In genomic region chr7:43785286-43785685, GRCm38 (mm10) we compare ENCODE assay signal across 15 mouse cellular contexts. TPM values are rescaled to one million over a fixed set of nuclear protein-coding genes. Genes with fewer than 3 reads are reported as not detected.
DNase-seq lines count a peak whose midpoint lies in the region; ATAC-seq and TF ChIP-seq lines count a peak whose summit lies in the region.
"Had no signal": no experiment of that assay in that cellular context is flagged by ENCODE, and none has a peak within 500 bp of the region (broad histone marks: within the 10 kb centered on the region; RNA-seq: fewer than 3 reads in every experiment).

No protein-coding gene starts in this region.

- no peak for TF ChIP-seq EP300 in heart, adult 2 months (IDR thresholded peaks at IDR 0.05; ENCODE audit: insufficient read depth, low read depth, low read length)

- H3K9ac ChIP-seq in heart, adult 2 months (ENCODE audit: low read depth, low read length), result no peak overlapping the region
- no peak overlapping the region for H3K9ac ChIP-seq in lung, embryonic 14.5 days
- H3K9ac ChIP-seq: heart, embryonic 15.5 days; liver, embryonic 14.5 days had no signal

- H3K4me3 ChIP-seq in heart, adult 2 months, result no peak overlapping the region
- H3K4me3 ChIP-seq in lung, embryonic 14.5 days (ENCODE audit: low read depth, low read length), result no peak overlapping the region
- H3K4me3 ChIP-seq: heart, embryonic 15.5 days had no signal

- H3K36me3 ChIP-seq in heart, adult 2 months (ENCODE audit: control insufficient read depth, insufficient read depth, low read length), result no peaks in the 10 kb centered on the region
- H3K36me3 ChIP-seq in lung, embryonic 14.5 days (ENCODE audit: insufficient read depth), result no peaks in the 10 kb centered on the region
- H3K36me3 ChIP-seq: heart, embryonic 15.5 days had no signal

- WGBS in heart, adult 2 months, result 82% methylated on average over 1 of the region's 1 CpGs
- 81% methylated on average over 1 of the region's 1 CpGs for WGBS in lung, embryonic 14.5 days

- no peaks in the 10 kb centered on the region for H3K9me3 ChIP-seq in lung, embryonic 14.5 days (ENCODE audit: low read depth, low read length)
- H3K9me3 ChIP-seq: heart, embryonic 15.5 days had no signal

- DNase-seq in heart, adult 2 months, result no peak
- no peak for DNase-seq in heart, adult 18-20 months
- peak; percentile 44 for DNase-seq in lung, embryonic 14.5 days
- no peak for DNase-seq in lung, postnatal 14 days
- peak; percentile 72 for DNase-seq in adrenal gland, postnatal 14 days
- DNase-seq in cerebellum, postnatal 14 days, result no peak
- no peak for DNase-seq in spleen, adult 12 weeks (ENCODE audit: low spot score)
- DNase-seq: cerebellum, adult 2 months; thymus, postnatal 25 days had no signal

- intact Hi-C loops in heart, adult 2 months (cut with DNase I), result loop anchor here (10.0 kb wide), 1 partner anchor 210 kb away; the partner anchor contains the start of gene Zfp719

- H3K27ac ChIP-seq in heart, adult 2 months, result no peak overlapping the region
- H3K27ac ChIP-seq in lung, embryonic 14.5 days (ENCODE audit: low read depth), result no peak overlapping the region
- H3K27ac ChIP-seq: heart, embryonic 15.5 days; liver, embryonic 14.5 days had no signal

- TF ChIP-seq CTCF in heart, adult 2 months (IDR thresholded peaks at IDR 0.05), result peak; percentile 32
- peak; percentile 18; the same call in 1 of the 2 replicates for TF ChIP-seq CTCF in lung, embryonic 14.5 days (IDR thresholded peaks at IDR 0.05; ENCODE audit: low read depth)

- 0 out of 2 replicates have a peak, but pooled peaks cover under 1% of the 10 kb centered on the region for H3K4me1 ChIP-seq in heart, adult 2 months (ENCODE audit: control insufficient read depth, insufficient read depth, low read length)
- no peaks in the 10 kb centered on the region for H3K4me1 ChIP-seq in lung, embryonic 14.5 days (ENCODE audit: insufficient read depth)

- no peak for TF ChIP-seq POLR2A in heart, adult 2 months (IDR thresholded peaks at IDR 0.05; ENCODE audit: insufficient read depth, low read depth, low read length)

- no peaks in the 10 kb centered on the region for H3K27me3 ChIP-seq in heart, adult 2 months (ENCODE audit: control insufficient read depth, insufficient read depth, low read length)
- H3K27me3 ChIP-seq in lung, embryonic 14.5 days (ENCODE audit: insufficient read depth, low read length), result peaks cover 5% of the 10 kb centered on the region; the same call in 1 of the 2 replicates

- peak; percentile 18; the same call in 1 of the 2 replicates for ATAC-seq in lung, embryonic 14.5 days (ENCODE audit: insufficient read depth)
- peak; percentile 35; the same call in 1 of the 2 replicates for ATAC-seq in megakaryocyte progenitor cell, adult 5-6 weeks (replicated peaks; ENCODE audit: poor library complexity)

- H3K4me2 ChIP-seq in lung, embryonic 14.5 days, result no peak overlapping the region
- H3K4me2 ChIP-seq: heart, embryonic 15.5 days had no signal

- no peaks in the 10 kb centered on the region for H3K79me2 ChIP-seq in heart, adult 2 months (replicated peaks; ENCODE audit: control insufficient read depth, insufficient read depth, low read length)

RNA-seq across cellular contexts. Expression of gene Klk10, which starts 4.5 kb away (rescaled TPM):
- under 1 TPM; 0.27 to 0.65 TPM for total RNA-seq in heart, adult 2 months (2021)
- polyA plus RNA-seq in heart, adult 2 months (2012; rRNA removed), result 0.70 and 1.8 TPM in 2 replicates
- total RNA-seq in heart, adult 18-20 months (2021), result under 1 TPM; 0.20 to 0.49 TPM
- 0.70 and 0.81 TPM in 2 replicates for polyA plus RNA-seq in lung, embryonic 14.5 days (2014; fragmentation: Nextera tagmentation; extraction: Ambion mirVana)
- total RNA-seq in adrenal gland, postnatal 14 days (2021), result 0.26 TPM in 1 of 2 replicates, not detected in the other
- total RNA-seq in megakaryocyte progenitor cell, adult 5-6 weeks (2015), result not detected in 2 replicates
- not detected in 2 replicates for total RNA-seq in megakaryocyte progenitor cell, adult 5-6 weeks (2017)
- total RNA-seq: left cerebral cortex, adult 8-10 months had no signal
- polyA plus RNA-seq: spleen, adult 2 months had no signal

RNA-seq across cellular contexts. Expression of gene Klk9, which starts 6.4 kb away (rescaled TPM):
- total RNA-seq in heart, adult 2 months (2021), result not detected
- polyA plus RNA-seq in heart, adult 2 months (2012; rRNA removed), result 0.12 TPM in 2 replicates
- total RNA-seq in heart, adult 18-20 months (2021), result not detected
- polyA plus RNA-seq in lung, embryonic 14.5 days (2014; fragmentation: Nextera tagmentation; extraction: Ambion mirVana), result 0.20 TPM in 1 of 2 replicates, not detected in the other
- total RNA-seq in adrenal gland, postnatal 14 days (2021), result not detected in 2 replicates
- total RNA-seq in megakaryocyte progenitor cell, adult 5-6 weeks (2015), result not detected in 2 replicates
- not detected in 2 replicates for total RNA-seq in megakaryocyte progenitor cell, adult 5-6 weeks (2017)
- total RNA-seq: gastrocnemius, adult 8-10 months; left cerebral cortex, adult 8-10 months had no signal
- polyA plus RNA-seq: heart, embryonic 15.5 days; liver, embryonic 14.5 days; spleen, adult 2 months had no signal

RNA-seq across cellular contexts. Expression of gene Klk11, which starts 10.9 kb away (rescaled TPM):
- under 1 TPM; 0.25 to 0.44 TPM for total RNA-seq in heart, adult 2 months (2021)
- 0.20 and 0.78 TPM in 2 replicates for polyA plus RNA-seq in heart, adult 2 months (2012; rRNA removed)
- total RNA-seq in heart, adult 18-20 months (2021), result under 1 TPM in 1 of 2 experiments, not detected in 1; 0.30 TPM
- not detected in 2 replicates for polyA plus RNA-seq in lung, embryonic 14.5 days (2014; fragmentation: Nextera tagmentation; extraction: Ambion mirVana)
- not detected in 2 replicates for total RNA-seq in adrenal gland, postnatal 14 days (2021)
- not detected in 2 replicates for total RNA-seq in megakaryocyte progenitor cell, adult 5-6 weeks (2015)
- total RNA-seq in megakaryocyte progenitor cell, adult 5-6 weeks (2017), result not detected in 2 replicates
- total RNA-seq: left cerebral cortex, adult 8-10 months had no signal
- polyA plus RNA-seq: cerebellum, adult 2 months; liver, embryonic 14.5 days; spleen, adult 2 months had no signal

RNA-seq across cellular contexts. Expression of gene Klk8, which starts 12.1 kb away (rescaled TPM):
- 10 to 100 TPM; 10.6 TPM for total RNA-seq in heart, adult 2 months (2021)
- 8.5 and 9.0 TPM in 2 replicates for polyA plus RNA-seq in heart, adult 2 months (2012; rRNA removed)
- total RNA-seq in heart, adult 18-20 months (2021), result 10 to 100 TPM in 1 of 2 experiments, 1 to 10 TPM in 1; 8.9 to 10.2 TPM
- polyA plus RNA-seq in lung, embryonic 14.5 days (2014; fragmentation: Nextera tagmentation; extraction: Ambion mirVana), result 21.0 and 26.2 TPM in 2 replicates
- total RNA-seq in adrenal gland, postnatal 14 days (2021), result 5.0 and 7.3 TPM in 2 replicates
- total RNA-seq in megakaryocyte progenitor cell, adult 5-6 weeks (2015), result 20.1 and 26.6 TPM in 2 replicates
- 12.5 and 13.3 TPM in 2 replicates for total RNA-seq in megakaryocyte progenitor cell, adult 5-6 weeks (2017)

RNA-seq across cellular contexts. Expression of gene Klk12, which starts 16.6 kb away (rescaled TPM):
- total RNA-seq in heart, adult 2 months (2021), result not detected
- not detected in 2 replicates for polyA plus RNA-seq in heart, adult 2 months (2012; rRNA removed)
- total RNA-seq in heart, adult 18-20 months (2021), result not detected
- polyA plus RNA-seq in lung, embryonic 14.5 days (2014; fragmentation: Nextera tagmentation; extraction: Ambion mirVana), result not detected in 2 replicates
- not detected in 2 replicates for total RNA-seq in adrenal gland, postnatal 14 days (2021)
- not detected in 2 replicates for total RNA-seq in megakaryocyte progenitor cell, adult 5-6 weeks (2015)
- total RNA-seq in megakaryocyte progenitor cell, adult 5-6 weeks (2017), result not detected in 2 replicates
- total RNA-seq: gastrocnemius, adult 8-10 months; left cerebral cortex, adult 8-10 months had no signal
- polyA plus RNA-seq: cerebellum, adult 2 months; heart, embryonic 15.5 days; liver, embryonic 14.5 days; spleen, adult 2 months had no signal

Comparison
In these comparisons a context has a peak if more than half of its experiments do, and no peak if none do; other contexts are left out.
1. DNase-seq: peak in lung, embryonic 14.5 days (single experiment) and adrenal gland, postnatal 14 days (single experiment); none in heart, adult 2 months (0 of 2), heart, adult 18-20 months (0 of 2), lung, postnatal 14 days (single experiment), cerebellum, postnatal 14 days (0 of 2) and spleen, adult 12 weeks (single experiment).